15 mouse cellular contexts compared by ENCODE assay signal in the genomic region with DNA sequence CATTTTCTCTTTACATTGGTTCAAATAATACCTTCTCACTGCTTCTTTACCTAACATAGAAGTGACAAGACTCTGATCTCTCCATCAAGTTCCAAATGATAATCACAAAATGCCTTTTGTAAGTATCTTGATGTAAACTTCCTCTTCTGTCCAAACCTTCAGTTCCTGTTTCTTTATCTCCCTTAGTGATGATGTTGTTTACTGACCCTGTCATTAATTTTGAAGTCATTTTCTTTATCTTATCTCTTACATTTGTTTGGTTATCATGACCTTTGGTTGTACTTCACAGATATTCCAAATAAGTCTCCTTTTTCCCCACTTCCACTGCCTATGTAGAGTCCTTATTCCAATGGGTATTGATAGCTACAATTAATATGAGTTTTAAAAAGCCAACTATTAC.
"Had no signal": no experiment of that assay in that cellular context is flagged by ENCODE, and none has a peak within 500 bp of the region (broad histone marks: within the 10 kb centered on the region; RNA-seq: fewer than 3 reads in every experiment).

No protein-coding gene starts in this region.

- H3K4me3 ChIP-seq: layer of hippocampus, adult 2 months; liver, embryonic 13.5 days; megakaryocyte, embryonic 14.5 days; midbrain, embryonic 10.5 days; midbrain, embryonic 13.5 days had no signal

- H3K4me1 ChIP-seq: liver, embryonic 13.5 days; megakaryocyte, embryonic 14.5 days; midbrain, embryonic 10.5 days; midbrain, embryonic 13.5 days had no signal

- H3K27ac ChIP-seq: kidney, postnatal 0 days; layer of hippocampus, adult 2 months; liver, embryonic 13.5 days; midbrain, embryonic 10.5 days; midbrain, embryonic 13.5 days had no signal

- ATAC-seq: midbrain, embryonic 13.5 days; midbrain, embryonic 16.5 days had no signal

- H3K9me3 ChIP-seq: liver, embryonic 13.5 days; midbrain, embryonic 10.5 days; midbrain, embryonic 13.5 days had no signal

- H3K27me3 ChIP-seq: liver, embryonic 13.5 days; megakaryocyte, embryonic 14.5 days; midbrain, embryonic 13.5 days had no signal

- DNase-seq: kidney, adult 2 months; kidney, postnatal 25 days; layer of hippocampus, adult 9-11 months; liver, embryonic 13.5 days; lung, adult 2 months; lung, postnatal 14 days; lung, postnatal 4 days; thymus, adult 18-20 months; thymus, postnatal 36 days had no signal

- H3K9ac ChIP-seq: liver, embryonic 13.5 days; midbrain, embryonic 13.5 days had no signal

- H3K36me3 ChIP-seq: liver, embryonic 13.5 days; midbrain, embryonic 10.5 days; midbrain, embryonic 13.5 days had no signal
